Mouse (Mus musculus) stomach, embryonic 14.5 days (tissue): ENCODE results near the gene Cxadr. TPM values are rescaled to one million over a fixed set of nuclear protein-coding genes. Genes with fewer than 3 reads are reported as not detected.
A peak's percentile ranks its signal among the peaks of the same experiment; 100 is the strongest.

ENCODE experiments used
- ATAC-seq: fragments of 200-750 bp; cut with Nextera tagmentation; 2 replicates; pipeline ENCODE4 v1.8.0; 2017; ENCODE audit warnings: low read depth, moderate TSS enrichment; ENCODE audit not compliant: insufficient number of reproducible peaks, insufficient read depth, low FRiP score
- H3K27ac ChIP-seq: fragments of 300-500 bp; sonication (generic); 2 replicates; pipeline ENCODE4 v1.5.1; 2014; ENCODE audit warnings: mild to moderate bottlenecking, low read length, moderate library complexity, mixed read lengths
- H3K27me3 ChIP-seq: fragments of 300-500 bp; sonication (generic); 2 replicates; pipeline ENCODE4 v1.6.1; 2014; ENCODE audit warnings: low read length, control low read depth, mixed read lengths; ENCODE audit not compliant: control insufficient read depth, insufficient read depth
- H3K36me3 ChIP-seq: fragments of 300-500 bp; sonication (generic); 2 replicates; pipeline ENCODE4 v1.6.1; 2014; ENCODE audit warnings: mild to moderate bottlenecking, control low read depth, low read length, moderate library complexity, mixed read lengths; ENCODE audit not compliant: control insufficient read depth, insufficient read depth
- H3K4me1 ChIP-seq: fragments of 300-500 bp; sonication (generic); 2 replicates; pipeline ENCODE4 v1.6.1; 2014; ENCODE audit warnings: low read length, control low read depth, mixed read lengths; ENCODE audit not compliant: control insufficient read depth, insufficient read depth
- H3K4me2 ChIP-seq: fragments of 300-500 bp; sonication (generic); replicated peaks from 2 replicates; pipeline ENCODE4 v1.6.1; 2014; ENCODE audit warnings: low read depth, low read length, control low read depth
- H3K4me3 ChIP-seq: fragments of 300-500 bp; sonication (generic); 2 replicates; pipeline ENCODE4 v1.5.1; 2014; ENCODE audit warnings: low read depth, low read length, control low read depth
- H3K9ac ChIP-seq: fragments of 300-500 bp; sonication (generic); replicated peaks from 2 replicates; pipeline ENCODE4 v1.6.1; 2014; ENCODE audit warnings: low read depth, mild to moderate bottlenecking, control low read depth, low read length, moderate library complexity, mixed read lengths
- H3K9me3 ChIP-seq: fragments of 300-500 bp; sonication (generic); 2 replicates; pipeline ENCODE4 v1.6.1; 2016; ENCODE audit warnings: low read depth, low read length, control low read depth; ENCODE audit not compliant: control insufficient read depth
- WGBS: fragments of 180-500 bp; shearing (Covaris S2); extraction: QIAGEN DNeasy Blood & Tissue Kit; methylation state at CpG from one replicate; pipeline ENCODE4 v1.1.7; 2014; 5-methylcytosine and 5-hydroxymethylcytosine counted together
- polyA plus RNA-seq: library from polyadenylated mRNA; unstranded; fragments of >200 nt; fragmentation: Nextera tagmentation; extraction: Ambion mirVana; gene quantifications from 2 replicates; pipeline ENCODE4 v1.2.1, GENCODE M21; 2014

The Cxadr gene
- polyA plus RNA-seq, 1 experiment from 2014 or later: 50.1 TPM

- 0 out of 2 replicates have a peak, but pooled peaks have one; percentile 30 for ATAC-seq
- no peaks in the 10 kb centered on the region for H3K9me3 ChIP-seq
- H3K36me3 ChIP-seq: no peaks in the 10 kb centered on the region; the same call in 1 of the 2 replicates
- H3K4me2 ChIP-seq: no peak overlapping the region
- H3K9ac ChIP-seq: no peak overlapping the region
- H3K27ac ChIP-seq: no peak overlapping the region
- no peaks in the 10 kb centered on the region for H3K27me3 ChIP-seq
- WGBS: 75% methylated on average over 12 of the region's 12 CpGs
- H3K4me1 ChIP-seq: no peaks in the 10 kb centered on the region
- H3K4me3 ChIP-seq: no peak overlapping the region
Observed at GRCm38 (mm10) chr16:78327999-78328398, 26.7 kb downstream of the Cxadr start.

DNA sequence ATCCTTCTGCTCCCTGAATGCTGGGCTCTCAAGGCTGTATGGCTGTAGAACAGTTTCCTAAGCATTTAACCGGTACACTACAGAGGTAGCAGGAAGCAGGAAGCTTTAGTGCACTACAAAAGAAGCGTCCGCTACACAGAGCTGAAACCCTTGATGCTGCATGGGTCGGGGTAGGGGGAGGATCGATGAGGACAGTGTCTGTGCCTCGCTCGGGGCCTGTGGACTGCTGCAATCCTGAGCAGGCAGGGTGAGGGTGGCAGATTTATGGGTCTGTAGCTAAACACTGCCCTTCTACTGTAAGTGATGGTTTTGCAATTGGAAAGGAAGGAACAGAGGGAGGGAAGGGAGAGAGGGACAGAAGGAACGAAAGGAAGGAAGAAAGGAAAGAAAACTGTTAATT lies 35.9 kb downstream of the Cxadr start:
- ATAC-seq: no peak
- Histone ChIP-seq H3K36me3 (peaks cover 11% of the 10 kb centered on the region; the same call in 1 of the 2 replicates), H3K4me3 (no peak overlapping the region), H3K27ac (no peak overlapping the region), H3K9me3 (no peaks in the 10 kb centered on the region), H3K4me2 (no peak overlapping the region), H3K4me1 (no peaks in the 10 kb centered on the region), H3K27me3 (no peaks in the 10 kb centered on the region), H3K9ac (no peak overlapping the region)
- WGBS: 42% methylated on average over 8 of the region's 8 CpGs

- no peak overlapping the region for H3K9ac ChIP-seq
- no peak for ATAC-seq
- H3K9me3 ChIP-seq: no peaks in the 10 kb centered on the region
- no peak overlapping the region for H3K27ac ChIP-seq
- no peak overlapping the region for H3K4me3 ChIP-seq
- H3K36me3 ChIP-seq: no peaks in the 10 kb centered on the region
- no peaks in the 10 kb centered on the region for H3K27me3 ChIP-seq
- H3K4me2 ChIP-seq: no peak overlapping the region
- no peaks in the 10 kb centered on the region for H3K4me1 ChIP-seq
- 87% methylated on average over 4 of the region's 4 CpGs for WGBS
Observed at GRCm38 (mm10) chr16:78341356-78341755, 40.1 kb downstream of the Cxadr start.

DNA sequence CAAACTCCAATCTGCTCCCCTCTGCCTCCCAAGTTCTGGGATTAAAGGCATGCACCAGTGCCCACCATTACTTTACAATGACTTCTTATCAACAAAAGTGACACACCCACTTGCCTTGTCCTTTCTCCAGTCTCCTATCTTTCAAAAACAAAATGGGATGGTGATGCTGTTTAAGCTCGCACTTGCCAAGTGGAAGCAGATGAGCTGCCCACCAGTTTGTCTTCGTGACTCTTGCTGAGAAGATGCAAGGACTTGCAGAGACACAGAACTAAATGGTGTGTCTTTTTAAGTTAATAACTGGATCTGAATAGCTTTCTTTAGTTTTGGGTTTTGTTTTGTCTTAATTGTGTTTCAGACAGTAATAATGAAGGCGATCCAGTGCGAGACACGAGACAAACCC lies 41.5 kb downstream of the Cxadr start:
- Histone ChIP-seq H3K4me3 (no peak overlapping the region), H3K4me1 (no peaks in the 10 kb centered on the region), H3K27ac (no peak overlapping the region; the same call in 1 of the 2 replicates), H3K36me3 (no peaks in the 10 kb centered on the region), H3K9me3 (no peaks in the 10 kb centered on the region), H3K27me3 (no peaks in the 10 kb centered on the region), H3K9ac (no peak overlapping the region), H3K4me2 (no peak overlapping the region)
- WGBS: 86% methylated on average over 5 of the region's 5 CpGs
- no peak for ATAC-seq

DNA sequence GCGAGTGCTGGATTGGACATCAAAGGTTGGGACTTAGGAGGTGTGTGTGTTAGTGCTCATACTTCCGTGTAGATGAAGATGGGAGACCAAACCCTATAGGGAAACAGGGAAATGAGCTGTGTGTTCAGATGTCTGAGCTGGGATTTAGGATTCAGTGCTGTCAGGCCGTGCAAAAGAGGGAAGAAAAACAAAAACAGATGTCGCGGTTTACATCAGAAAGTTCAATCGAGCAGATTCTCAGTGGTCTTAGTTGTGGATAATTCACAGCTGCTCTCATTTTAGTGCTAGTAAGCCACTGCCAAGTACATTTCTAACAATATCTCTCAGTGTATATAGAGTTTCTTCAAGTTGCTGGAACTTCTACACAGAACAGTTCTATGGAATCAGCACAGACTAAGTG lies 42.5 kb downstream of the Cxadr start:
- Histone ChIP-seq H3K4me1 (no peaks in the 10 kb centered on the region), H3K27ac (peak overlapping the region; percentile 62; the same call in 1 of the 2 replicates), H3K36me3 (no peaks in the 10 kb centered on the region), H3K9me3 (no peaks in the 10 kb centered on the region), H3K27me3 (no peaks in the 10 kb centered on the region), H3K4me3 (no peak overlapping the region), H3K4me2 (no peak overlapping the region), H3K9ac (no peak overlapping the region)
- ATAC-seq: no peak; the same call in 1 of the 2 replicates
- WGBS: 55% methylated on average over 6 of the region's 6 CpGs

- H3K9me3 ChIP-seq: no peaks in the 10 kb centered on the region
- no peak for ATAC-seq
- H3K27ac ChIP-seq: no peak overlapping the region
- no peaks in the 10 kb centered on the region for H3K4me1 ChIP-seq
- no peak overlapping the region for H3K4me3 ChIP-seq
- H3K36me3 ChIP-seq: peaks cover 3% of the 10 kb centered on the region; the same call in 1 of the 2 replicates
- H3K9ac ChIP-seq: no peak overlapping the region
- no peak overlapping the region for H3K4me2 ChIP-seq
- 74% methylated on average over 2 of the region's 2 CpGs for WGBS
- no peaks in the 10 kb centered on the region for H3K27me3 ChIP-seq
Observed at GRCm38 (mm10) chr16:78346662-78347327, 45.5 kb downstream of the Cxadr start.

DNA sequence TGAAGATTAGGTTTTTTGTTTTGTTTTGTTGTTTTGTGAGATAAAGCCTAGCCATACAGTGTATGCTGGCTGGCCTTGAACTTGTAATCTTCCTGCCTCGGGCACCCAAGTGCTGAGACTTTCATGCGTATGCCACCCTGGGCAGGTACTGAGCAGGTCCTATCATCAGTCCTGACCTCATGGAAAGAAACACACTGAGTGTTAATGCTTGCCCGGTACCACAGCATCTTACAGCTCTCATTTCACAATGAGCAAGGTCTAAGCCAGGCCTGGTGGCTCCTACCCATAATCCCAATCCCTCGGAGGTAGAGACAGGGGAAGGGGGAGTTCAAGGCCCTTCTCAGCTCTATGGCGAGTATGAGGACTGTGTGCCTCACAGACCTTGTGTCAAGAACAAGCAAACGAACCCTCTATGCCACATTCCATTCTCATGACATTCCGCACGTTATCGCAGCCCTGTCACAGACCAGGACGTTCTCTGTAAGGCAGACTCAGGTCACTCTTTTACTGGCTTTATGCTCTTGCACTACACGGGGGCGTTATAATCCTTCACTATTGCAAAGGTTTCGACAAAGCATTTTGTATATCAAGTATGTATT lies 46.1 kb downstream of the Cxadr start:
- Histone ChIP-seq H3K27me3 (no peaks in the 10 kb centered on the region), H3K27ac (no peak overlapping the region), H3K36me3 (peaks cover 3% of the 10 kb centered on the region; the same call in 1 of the 2 replicates), H3K9me3 (no peaks in the 10 kb centered on the region), H3K4me2 (no peak overlapping the region), H3K4me3 (no peak overlapping the region), H3K9ac (no peak overlapping the region), H3K4me1 (no peaks in the 10 kb centered on the region)
- peak; percentile 67; the same call in 1 of the 2 replicates for ATAC-seq
- 65% methylated on average over 13 of the region's 13 CpGs for WGBS

GRCm38 (mm10) chr16:78357757-78358156 lies 56.5 kb downstream of the Cxadr start:
- no peaks in the 10 kb centered on the region for H3K4me1 ChIP-seq
- no peak overlapping the region for H3K4me2 ChIP-seq
- peaks cover 18% of the 10 kb centered on the region for H3K36me3 ChIP-seq
- no peaks in the 10 kb centered on the region for H3K9me3 ChIP-seq
- 90% methylated on average over 3 of the region's 3 CpGs for WGBS
- H3K27me3 ChIP-seq: no peaks in the 10 kb centered on the region
- H3K27ac ChIP-seq: no peak overlapping the region
- H3K9ac ChIP-seq: no peak overlapping the region
- no peak for ATAC-seq
- H3K4me3 ChIP-seq: no peak overlapping the region
